Mouse (Mus musculus) hindlimb bud, embryonic 11.5 days (tissue): ENCODE measurements around the gene Abcc10.

ENCODE experiments used
- DNase-seq: peaks from one replicate; pipeline ENCODE4 v3.0.0-alpha.2; 2012; ENCODE audit warnings: low read depth, low spot score; ENCODE audit errors: extremely low spot score

Abcc10 gene

DNA sequence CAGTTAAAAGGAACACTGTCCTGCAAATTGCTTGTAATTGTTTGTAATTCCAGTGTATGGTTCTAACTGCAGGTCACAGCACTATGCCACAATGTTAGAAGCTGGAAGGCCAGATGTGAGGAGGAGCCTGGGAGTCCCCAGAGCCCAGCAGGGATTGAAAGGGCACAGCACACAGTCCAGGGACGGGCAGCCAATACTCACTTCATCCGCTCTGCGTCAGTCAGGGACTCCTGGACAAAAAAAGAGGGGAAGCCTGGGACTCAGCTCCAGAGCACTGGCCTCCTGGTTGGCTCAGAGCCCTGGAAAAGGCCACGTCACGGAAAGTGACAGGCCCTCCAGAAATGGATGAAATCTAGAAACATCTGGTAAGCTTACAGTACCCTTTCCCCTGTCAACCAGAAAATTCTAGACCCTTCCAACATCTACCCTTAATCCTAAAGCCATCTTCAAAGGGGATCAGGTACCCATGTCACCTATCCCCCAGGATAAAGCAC is 65.9 kb downstream of the Abcc10 start:
- DNase-seq, result no peak

DNA sequence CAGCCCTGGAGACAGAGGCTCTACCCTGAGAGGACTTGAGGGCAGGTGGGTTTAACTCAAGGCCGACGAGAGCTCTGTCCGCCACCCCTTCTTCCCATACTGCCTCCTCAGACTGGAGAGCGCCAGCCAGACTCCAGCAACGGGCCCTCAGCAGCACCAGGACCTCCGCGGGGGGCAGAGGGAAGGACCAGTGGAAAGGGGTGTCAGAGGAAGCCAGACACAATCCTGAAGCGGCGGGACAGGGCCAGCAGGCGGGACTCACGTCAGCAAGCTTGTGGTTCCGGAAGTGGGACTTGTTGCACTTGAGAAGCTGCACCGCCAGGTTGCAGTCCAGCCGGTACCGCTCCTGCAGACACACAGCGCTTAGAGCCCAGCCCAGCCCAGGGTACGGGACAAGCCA is 68.5 kb downstream of the Abcc10 start:
- no peak for DNase-seq

DNA sequence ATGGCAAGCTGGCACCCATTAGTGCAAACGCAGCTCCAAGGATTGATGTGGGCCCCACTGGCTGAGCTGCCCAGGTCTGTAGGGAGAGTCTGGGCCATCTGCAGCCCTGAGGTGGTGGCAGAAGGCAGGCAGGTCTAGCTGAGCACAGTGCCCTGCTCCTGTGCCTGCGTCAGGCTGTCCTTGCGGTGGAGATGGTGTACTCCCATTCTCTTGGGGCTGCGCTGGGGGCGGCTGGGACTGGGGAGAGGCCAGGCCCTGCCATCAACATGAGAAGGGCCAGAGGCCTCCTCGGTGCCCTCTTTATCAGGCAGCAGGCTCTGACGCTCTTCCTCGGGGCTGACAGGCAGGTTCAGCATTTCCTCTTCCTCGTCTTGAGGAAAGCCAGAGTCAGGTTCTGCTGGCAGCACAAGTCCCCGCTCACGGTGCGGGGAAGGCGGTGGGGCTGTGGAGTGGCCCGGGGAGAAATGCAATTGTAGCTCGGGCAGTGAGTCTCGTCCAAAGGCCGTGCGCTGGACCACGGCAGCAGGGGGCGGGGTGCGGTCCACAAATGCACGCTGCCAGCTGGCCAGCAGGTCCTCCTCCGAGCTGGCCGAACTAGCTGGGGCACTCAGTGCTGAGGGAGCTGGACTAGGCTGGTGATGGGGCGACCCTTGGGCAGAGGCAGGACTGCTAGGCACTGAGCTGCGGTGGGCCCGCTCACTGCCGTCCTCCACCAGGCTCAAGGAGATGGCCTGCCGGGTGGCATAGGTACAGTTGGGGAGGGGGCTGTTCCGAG is 69.7 kb downstream of the Abcc10 start:
- DNase-seq, result no peak

- no peak for DNase-seq
These were observed 73.0 kb downstream of the Abcc10 start for GRCm38 (mm10) chr17:46255147-46255546.

- DNase-seq, result no peak
These were observed 74.0 kb downstream of the Abcc10 start for GRCm38 (mm10) chr17:46254106-46254505.

GRCm38 (mm10) chr17:46253452-46254084 is 74.6 kb downstream of the Abcc10 start, which contains the start of gene Lrrc73:
Lrrc73 (plus strand) TSS chr17:46253531.
- DNase-seq, result no peak
